Mouse (Mus musculus) neural tube, embryonic 14.5 days (tissue): Measurements from ENCODE around the gene Gm973. TPM values are rescaled to one million over a fixed set of nuclear protein-coding genes. Genes with fewer than 3 reads are reported as not detected.
A peak's percentile ranks its signal among the peaks of the same experiment; 100 is the strongest.

Experiments
- ATAC-seq: fragments of 200-750 bp; cut with Nextera tagmentation; 2 replicates; pipeline ENCODE4 v1.8.0; 2017; ENCODE audit warnings: low read depth, mild to moderate bottlenecking, moderate TSS enrichment, moderate library complexity
- H3K27ac ChIP-seq: fragments of 300-500 bp; sonication (generic); 2 replicates; pipeline ENCODE4 v1.5.1; 2014; ENCODE audit warnings: low read depth, mild to moderate bottlenecking, control low read depth, low read length, moderate library complexity, mixed read lengths
- H3K27me3 ChIP-seq: fragments of 300-500 bp; sonication (generic); 2 replicates; pipeline ENCODE4 v1.6.1; 2014; ENCODE audit warnings: low read length; ENCODE audit not compliant: control insufficient read depth, insufficient read depth
- H3K36me3 ChIP-seq: fragments of 300-500 bp; sonication (generic); 2 replicates; pipeline ENCODE4 v1.6.1; 2014; ENCODE audit warnings: low read length, mixed read lengths; ENCODE audit not compliant: control insufficient read depth, insufficient read depth
- H3K4me1 ChIP-seq: fragments of 300-500 bp; sonication (generic); 2 replicates; pipeline ENCODE4 v1.6.1; 2014; ENCODE audit warnings: low read length; ENCODE audit not compliant: control insufficient read depth, insufficient read depth
- H3K4me2 ChIP-seq: fragments of 300-500 bp; sonication (generic); 2 replicates; pipeline ENCODE4 v1.6.1; 2014; ENCODE audit warnings: mild to moderate bottlenecking, low read depth, low read length, control low read depth
- H3K4me3 ChIP-seq: fragments of 300-500 bp; sonication (generic); 2 replicates; pipeline ENCODE4 v1.5.1; 2014; ENCODE audit warnings: low read depth, low read length, control low read depth, mixed read lengths
- H3K9ac ChIP-seq: fragments of 300-500 bp; sonication (generic); replicated peaks from 2 replicates; pipeline ENCODE4 v1.6.1; 2014; ENCODE audit warnings: low read depth, mild to moderate bottlenecking, control low read depth, low read length, mixed read lengths
- H3K9me3 ChIP-seq: fragments of 300-500 bp; sonication (generic); 2 replicates; pipeline ENCODE4 v1.6.1; 2016; ENCODE audit warnings: low read length; ENCODE audit not compliant: control insufficient read depth
- WGBS: fragments of 180-500 bp; shearing (Covaris S2); extraction: QIAGEN DNeasy Blood & Tissue Kit; methylation state at CpG from one replicate; pipeline ENCODE4 v1.1.7; 2014; 5-methylcytosine and 5-hydroxymethylcytosine counted together
- polyA plus RNA-seq: library from polyadenylated mRNA; unstranded; fragments of >200 nt; fragmentation: Nextera tagmentation; extraction: Ambion mirVana; gene quantifications from 2 replicates; pipeline ENCODE4 v1.2.1, GENCODE M21; 2014

Gene Gm973
- polyA plus RNA-seq, 1 experiment from 2014 or later: 13.2 TPM

DNA sequence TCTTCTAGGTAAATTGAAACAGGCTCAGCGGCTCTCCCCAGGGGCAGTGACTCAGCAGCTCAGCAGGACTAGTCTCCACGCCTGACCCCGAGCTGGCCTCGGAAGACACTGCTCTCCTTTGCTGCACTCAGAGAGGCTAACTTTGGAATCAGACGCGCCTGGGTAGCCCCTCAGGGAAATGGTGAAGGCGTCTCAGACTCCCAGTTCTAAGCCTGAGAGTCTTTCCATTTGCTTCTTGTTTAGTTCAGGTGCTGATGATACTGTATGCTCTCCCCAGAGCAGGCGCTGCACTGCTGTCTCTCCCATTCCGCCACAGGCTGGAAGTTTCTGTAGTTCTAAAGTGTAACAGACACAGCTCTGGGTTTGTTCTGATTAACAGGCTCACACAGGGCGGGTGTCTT lies 28.4 kb upstream of the Gm973 start:
- no peak overlapping the region for H3K27ac ChIP-seq

DNA sequence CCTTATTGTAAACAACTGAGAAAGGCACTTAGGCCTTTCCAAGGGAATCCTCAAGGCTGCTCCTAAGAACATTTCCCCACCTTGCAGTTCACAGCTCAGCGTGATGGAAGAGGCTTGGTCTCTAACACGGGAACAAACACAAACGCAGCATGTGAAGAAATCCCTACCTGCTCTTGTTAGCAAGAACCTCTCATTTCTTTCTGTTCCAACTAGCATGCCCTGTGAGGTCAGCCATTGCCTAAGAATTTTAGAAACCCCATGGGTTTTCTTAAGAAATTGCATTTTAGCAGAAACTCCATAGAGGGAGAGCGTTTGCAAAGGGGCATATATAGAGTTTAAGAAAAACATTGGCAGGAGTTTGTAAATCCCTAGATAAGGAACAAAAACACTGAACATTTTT lies 27.6 kb upstream of the Gm973 start:
- no peak overlapping the region for H3K27ac ChIP-seq

More for the DNA sequence above, 28.4 kb upstream of the Gm973 start:
- Histone ChIP-seq H3K4me2 (peak overlapping the region; percentile 30), H3K9me3 (no peaks in the 10 kb centered on the region), H3K27me3 (no peaks in the 10 kb centered on the region), H3K36me3 (no peaks in the 10 kb centered on the region), H3K4me3 (peak overlapping the region; percentile 4; the same call in 1 of the 2 replicates), H3K4me1 (0 out of 2 replicates have a peak, but pooled peaks cover 5% of the 10 kb centered on the region), H3K9ac (no peak overlapping the region)
- ATAC-seq: no peak
- whole genome bisulfite sequencing: 5% methylated on average over 10 of the region's 10 CpGs

DNA sequence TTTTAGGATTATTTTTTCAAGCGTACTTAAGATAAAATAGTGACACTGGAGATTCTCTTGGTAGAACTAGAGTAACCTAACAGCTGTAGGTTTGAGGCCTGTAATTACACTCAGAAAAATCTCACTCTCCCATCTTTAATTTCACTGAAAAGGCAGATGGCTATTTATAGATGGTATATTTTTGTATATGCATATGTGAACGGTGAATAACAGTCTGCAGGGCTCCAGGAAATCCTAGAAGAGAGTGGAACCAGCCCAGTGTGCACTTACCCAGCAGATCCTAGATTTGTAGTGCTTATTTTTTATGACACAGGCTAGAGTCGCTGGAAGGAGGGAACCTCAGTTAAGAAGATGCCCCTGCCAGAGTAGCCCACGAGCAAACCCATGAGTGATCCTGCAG lies 27.1 kb upstream of the Gm973 start:
- H3K4me1 ChIP-seq: 0 out of 2 replicates have a peak, but pooled peaks cover 3% of the 10 kb centered on the region
- 55% methylated on average over 4 of the region's 4 CpGs for WGBS
- no peak overlapping the region for H3K27ac ChIP-seq
- H3K4me3 ChIP-seq: no peak overlapping the region
- no peak for ATAC-seq
- no peaks in the 10 kb centered on the region for H3K27me3 ChIP-seq
- H3K9ac ChIP-seq: no peak overlapping the region
- H3K9me3 ChIP-seq: no peaks in the 10 kb centered on the region
- no peaks in the 10 kb centered on the region for H3K36me3 ChIP-seq
- no peak overlapping the region for H3K4me2 ChIP-seq

More for the DNA sequence above, 27.6 kb upstream of the Gm973 start:
- no peak for ATAC-seq
- Histone ChIP-seq H3K9ac (no peak overlapping the region), H3K4me3 (no peak overlapping the region), H3K27me3 (no peaks in the 10 kb centered on the region), H3K4me2 (no peak overlapping the region; the same call in 1 of the 2 replicates), H3K4me1 (0 out of 2 replicates have a peak, but pooled peaks cover 5% of the 10 kb centered on the region), H3K36me3 (no peaks in the 10 kb centered on the region), H3K9me3 (no peaks in the 10 kb centered on the region)
- WGBS: 47% methylated on average over 4 of the region's 4 CpGs

DNA sequence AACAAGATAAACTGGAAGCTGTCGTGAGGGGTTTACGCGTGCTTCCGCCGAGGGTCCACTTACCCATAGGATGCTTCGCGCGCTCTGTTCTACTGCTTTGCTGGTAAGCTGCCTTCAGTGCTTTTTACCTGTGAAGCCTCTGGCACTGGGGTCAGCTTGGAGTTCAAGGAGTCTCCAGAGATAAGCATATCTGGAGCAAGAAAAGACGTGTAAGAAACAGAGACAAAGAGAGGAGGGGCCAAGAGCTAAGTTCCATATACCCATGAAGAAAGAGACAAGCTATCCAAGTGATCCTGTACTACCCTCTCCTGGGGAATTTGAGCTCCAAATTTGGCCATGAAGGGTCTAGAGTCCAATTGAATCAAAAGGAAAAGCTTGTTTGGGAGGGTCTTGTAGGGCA lies 24.5 kb upstream of the Gm973 start:
- H3K4me1 ChIP-seq: no peaks in the 10 kb centered on the region
- H3K27me3 ChIP-seq: no peaks in the 10 kb centered on the region
- H3K4me3 ChIP-seq: no peak overlapping the region
- no peak overlapping the region for H3K9ac ChIP-seq
- no peak overlapping the region for H3K4me2 ChIP-seq
- ATAC-seq: no peak
- H3K36me3 ChIP-seq: no peaks in the 10 kb centered on the region
- 85% methylated on average over 9 of the region's 9 CpGs for WGBS
- H3K9me3 ChIP-seq: no peaks in the 10 kb centered on the region
- no peak overlapping the region for H3K27ac ChIP-seq

DNA sequence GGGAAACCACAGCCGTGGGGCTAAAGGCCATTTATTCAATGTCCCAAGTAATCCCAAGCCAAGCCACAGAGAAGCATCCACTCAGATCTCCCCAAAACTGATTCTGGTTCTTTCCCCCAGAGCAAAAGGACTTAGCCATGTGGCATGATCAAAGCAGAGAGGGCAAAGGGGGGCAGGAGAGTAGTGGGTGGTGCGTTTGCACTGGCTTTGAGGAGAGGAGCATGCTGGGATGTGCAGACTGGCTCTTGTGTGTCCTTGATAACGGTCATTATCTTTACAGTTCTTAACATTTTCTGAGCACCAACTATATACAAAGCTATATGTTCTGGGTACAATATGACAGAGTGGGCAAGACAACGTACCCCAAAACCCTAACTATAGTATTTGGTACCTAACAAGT lies 23.6 kb upstream of the Gm973 start:
- Histone ChIP-seq H3K4me1 (no peaks in the 10 kb centered on the region), H3K27ac (no peak overlapping the region), H3K4me3 (no peak overlapping the region), H3K36me3 (no peaks in the 10 kb centered on the region), H3K9me3 (no peaks in the 10 kb centered on the region), H3K27me3 (no peaks in the 10 kb centered on the region), H3K4me2 (no peak overlapping the region), H3K9ac (no peak overlapping the region)
- WGBS: 77% methylated on average over 4 of the region's 4 CpGs
- ATAC-seq: no peak

DNA sequence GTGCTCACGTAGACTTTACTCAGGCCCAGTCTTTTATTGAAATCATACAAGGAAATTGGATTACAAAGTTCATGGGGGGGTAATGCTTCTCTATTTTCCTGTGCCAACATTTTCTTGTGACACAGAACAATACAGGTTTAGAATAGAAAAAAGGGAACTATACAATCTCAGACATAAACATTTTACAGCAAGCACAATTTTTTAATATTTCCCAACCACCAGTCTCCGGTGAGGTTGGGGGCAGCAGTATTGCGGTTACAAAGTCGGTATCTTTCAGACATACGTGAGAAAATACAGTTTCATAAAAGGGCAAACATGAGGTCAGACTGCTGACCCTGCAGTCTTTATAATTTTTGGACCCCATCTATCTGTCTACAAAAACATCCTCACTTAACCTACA lies 20.1 kb upstream of the Gm973 start:
- H3K4me1 ChIP-seq: no peaks in the 10 kb centered on the region
- no peak overlapping the region for H3K9ac ChIP-seq
- 97% methylated on average over 5 of the region's 5 CpGs for WGBS
- no peaks in the 10 kb centered on the region for H3K9me3 ChIP-seq
- H3K27ac ChIP-seq: no peak overlapping the region
- no peak overlapping the region for H3K4me3 ChIP-seq
- no peak for ATAC-seq
- H3K4me2 ChIP-seq: no peak overlapping the region
- H3K36me3 ChIP-seq: no peaks in the 10 kb centered on the region
- no peaks in the 10 kb centered on the region for H3K27me3 ChIP-seq

DNA sequence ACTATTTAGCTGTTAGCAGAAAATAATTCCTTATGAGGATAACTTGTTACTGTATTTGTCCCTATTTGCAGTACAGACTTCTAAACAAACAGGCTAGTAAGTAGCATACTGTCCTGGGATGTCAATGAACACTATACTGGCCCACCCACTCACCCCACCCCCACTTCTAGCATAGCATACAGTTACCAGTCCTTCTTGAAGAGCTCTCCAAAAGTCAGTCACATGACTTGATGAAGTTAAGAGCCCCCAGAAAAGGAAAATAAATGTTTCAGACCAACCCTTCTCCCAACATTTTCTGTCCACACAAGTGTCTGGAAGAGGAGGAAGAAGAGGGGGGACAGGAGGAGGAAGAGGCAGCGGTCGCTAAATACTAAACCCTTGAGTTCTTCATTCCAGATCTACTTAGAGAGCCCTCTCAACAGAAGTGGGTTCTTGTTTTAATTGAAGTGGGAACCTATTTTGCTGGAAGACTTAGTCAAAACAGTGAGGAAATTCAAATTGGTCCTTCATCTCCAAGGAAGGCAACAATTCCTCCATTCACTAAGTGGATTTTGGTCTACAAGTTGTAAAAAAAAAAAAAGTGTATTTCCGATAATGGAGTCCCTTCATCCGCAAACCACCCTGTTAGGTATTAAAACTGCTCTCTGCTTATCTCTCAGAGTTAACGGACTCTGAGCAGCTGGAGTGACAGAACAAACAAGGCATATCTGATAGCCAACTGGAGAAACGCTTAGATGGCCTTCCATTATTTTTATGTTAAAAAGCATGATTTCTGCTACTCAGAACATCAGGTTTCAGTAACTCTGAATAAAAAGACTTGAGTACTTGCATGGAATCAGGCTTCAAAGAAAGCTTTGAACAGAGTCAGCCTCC lies 18.1 kb upstream of the Gm973 start:
- no peaks in the 10 kb centered on the region for H3K9me3 ChIP-seq
- no peaks in the 10 kb centered on the region for H3K36me3 ChIP-seq
- no peaks in the 10 kb centered on the region for H3K27me3 ChIP-seq
- H3K27ac ChIP-seq: no peak overlapping the region
- no peak for ATAC-seq
- no peaks in the 10 kb centered on the region for H3K4me1 ChIP-seq
- WGBS: 80% methylated on average over 6 of the region's 6 CpGs
- H3K4me2 ChIP-seq: no peak overlapping the region
- H3K9ac ChIP-seq: no peak overlapping the region
- H3K4me3 ChIP-seq: no peak overlapping the region

DNA sequence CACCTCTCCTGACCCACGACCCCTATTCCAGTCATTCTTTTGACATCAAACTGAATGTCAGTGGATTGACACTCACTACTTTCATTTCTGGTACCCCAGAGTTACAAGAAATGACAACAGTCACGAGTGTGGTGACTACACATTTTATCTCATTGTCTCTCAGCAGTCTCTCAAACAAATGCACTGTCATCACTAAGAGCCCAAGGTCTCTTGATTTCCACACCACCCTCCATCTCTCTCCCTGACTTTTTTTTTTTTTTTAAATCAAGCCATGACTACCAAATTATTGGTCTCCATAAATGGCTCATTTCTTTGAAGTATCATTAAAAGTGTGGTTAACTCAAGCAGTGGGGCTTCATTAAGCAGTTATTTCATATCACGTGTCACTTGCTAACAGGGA lies 16.7 kb upstream of the Gm973 start:
- Histone ChIP-seq H3K9ac (no peak overlapping the region), H3K27ac (no peak overlapping the region), H3K4me1 (no peaks in the 10 kb centered on the region), H3K4me3 (no peak overlapping the region), H3K36me3 (no peaks in the 10 kb centered on the region), H3K27me3 (no peaks in the 10 kb centered on the region), H3K9me3 (no peaks in the 10 kb centered on the region), H3K4me2 (no peak overlapping the region)
- ATAC-seq: no peak
- 83% methylated on average over 3 of the region's 3 CpGs for WGBS

DNA sequence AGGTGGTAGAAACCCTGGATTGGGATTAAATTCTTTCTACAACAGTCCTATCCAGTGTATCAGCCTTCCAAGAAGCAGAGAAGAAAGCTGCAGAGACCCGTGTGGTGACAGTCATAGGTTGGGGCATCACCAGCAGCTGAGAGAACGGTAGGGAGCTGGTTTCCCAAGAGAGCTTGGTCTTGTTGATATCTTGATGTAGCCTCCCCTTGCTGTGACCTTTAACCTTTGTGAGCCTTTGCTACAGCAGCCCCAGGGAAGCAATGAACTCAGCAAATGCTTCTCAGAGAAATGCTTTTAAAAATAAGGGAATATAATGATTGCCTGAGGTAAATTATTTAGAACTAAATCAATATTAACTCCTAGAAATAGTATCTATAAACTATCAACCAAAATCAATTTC lies 13.7 kb upstream of the Gm973 start:
- Histone ChIP-seq H3K4me1 (no peaks in the 10 kb centered on the region), H3K4me3 (no peak overlapping the region), H3K27ac (no peak overlapping the region), H3K36me3 (no peaks in the 10 kb centered on the region), H3K9ac (no peak overlapping the region), H3K9me3 (no peaks in the 10 kb centered on the region), H3K27me3 (no peaks in the 10 kb centered on the region), H3K4me2 (no peak overlapping the region)
- WGBS: 76% methylated on average over 2 of the region's 2 CpGs
- no peak for ATAC-seq
